Mouse (Mus musculus): ENCODE results near the gene Ccdc92b. TPM values are rescaled to one million over a fixed set of nuclear protein-coding genes. Genes with fewer than 3 reads are reported as not detected.
A peak's percentile ranks its signal among the peaks of the same experiment; 100 is the strongest.

The Ccdc92b gene
- polyA plus RNA-seq, 1 experiment from 2014 or later: 3.6 TPM

GRCm38 (mm10) chr11:74638791-74639411 is 19.5 kb downstream of the Ccdc92b start:
- Histone ChIP-seq H3K4me3 (replicated peaks) (peak overlapping the region; percentile 62), H3K36me3 (no peaks in the 10 kb centered on the region), H3K4me1 (peaks cover 26% of the 10 kb centered on the region), H3K27ac (replicated peaks) (peak overlapping the region; percentile 94), H3K9me3 (replicated peaks) (no peaks in the 10 kb centered on the region), H3K4me2 (peak overlapping the region; percentile 88), H3K9ac (replicated peaks) (peak overlapping the region; percentile 78), H3K27me3 (replicated peaks) (0 out of 2 replicates have a peak, but pooled peaks cover 3% of the 10 kb centered on the region)
- ATAC-seq (ENCODE audit: low FRiP score): peak; percentile 23
- WGBS: 11% methylated on average over 9 of the region's 9 CpGs

GRCm38 (mm10) chr11:74639628-74640027 is 20.2 kb downstream of the Ccdc92b start:
- Histone ChIP-seq H3K4me3 (replicated peaks) (no peak overlapping the region), H3K4me1 (peaks cover 26% of the 10 kb centered on the region), H3K27me3 (replicated peaks) (0 out of 2 replicates have a peak, but pooled peaks cover 3% of the 10 kb centered on the region), H3K9me3 (replicated peaks) (no peaks in the 10 kb centered on the region), H3K9ac (replicated peaks) (no peak overlapping the region), H3K27ac (replicated peaks) (no peak overlapping the region), H3K4me2 (no peak overlapping the region), H3K36me3 (no peaks in the 10 kb centered on the region)
- no peak for ATAC-seq (ENCODE audit: low FRiP score)
- WGBS: 71% methylated on average over 1 of the region's 1 CpGs

- H3K9me3 ChIP-seq (replicated peaks): no peaks in the 10 kb centered on the region
- no peaks in the 10 kb centered on the region for H3K36me3 ChIP-seq
- no peak overlapping the region for H3K4me3 ChIP-seq (replicated peaks)
- H3K4me1 ChIP-seq: peaks cover 41% of the 10 kb centered on the region
- no peak overlapping the region for H3K9ac ChIP-seq (replicated peaks)
- H3K4me2 ChIP-seq: no peak overlapping the region
- WGBS: 96% methylated on average over 1 of the region's 1 CpGs
- peak overlapping the region; percentile 82 for H3K27ac ChIP-seq (replicated peaks)
- no peaks in the 10 kb centered on the region for H3K27me3 ChIP-seq (replicated peaks)
- ATAC-seq (ENCODE audit: low FRiP score): no peak
Measured at GRCm38 (mm10) chr11:74647966-74648365, 28.6 kb downstream of the Ccdc92b start.

- Histone ChIP-seq H3K4me3 (replicated peaks) (peak overlapping the region; percentile 92), H3K36me3 (no peaks in the 10 kb centered on the region), H3K9me3 (replicated peaks) (no peaks in the 10 kb centered on the region), H3K27ac (replicated peaks) (peak overlapping the region; percentile 82), H3K4me2 (peak overlapping the region; percentile 90), H3K9ac (replicated peaks) (peak overlapping the region; percentile 83), H3K4me1 (peaks cover 48% of the 10 kb centered on the region), H3K27me3 (replicated peaks) (no peaks in the 10 kb centered on the region)
- no peak; the same call in 1 of the 2 replicates for ATAC-seq (ENCODE audit: low FRiP score)
- 0% methylated on average over 1 of the region's 1 CpGs for WGBS
Measured at GRCm38 (mm10) chr11:74648676-74649075, 29.3 kb downstream of the Ccdc92b start.

GRCm38 (mm10) chr11:74649095-74649646 is 29.8 kb downstream of the Ccdc92b start, which contains the start of gene Cluh:
TSS of gene Cluh (plus strand) at chr11:74649495.
- Histone ChIP-seq H3K4me1 (peaks cover 53% of the 10 kb centered on the region), H3K9me3 (replicated peaks) (no peaks in the 10 kb centered on the region), H3K4me2 (peak within 1 kb of the TSS; percentile 90), H3K9ac (replicated peaks) (peak within 1 kb of the TSS; percentile 83), H3K36me3 (no peaks in the 10 kb centered on the region), H3K27ac (replicated peaks) (peak within 1 kb of the TSS; percentile 82), H3K4me3 (replicated peaks) (peak within 1 kb of the TSS; percentile 92), H3K27me3 (replicated peaks) (no peaks in the 10 kb centered on the region)
- under 1% methylated on average over 55 of the region's 58 CpGs for WGBS
- ATAC-seq (ENCODE audit: low FRiP score): peak; percentile 91

- Histone ChIP-seq H3K4me2 (peak overlapping the region; percentile 90), H3K27me3 (replicated peaks) (no peaks in the 10 kb centered on the region), H3K9ac (replicated peaks) (peak overlapping the region; percentile 83), H3K9me3 (replicated peaks) (no peaks in the 10 kb centered on the region), H3K27ac (replicated peaks) (peak overlapping the region; percentile 82), H3K4me1 (peaks cover 56% of the 10 kb centered on the region), H3K36me3 (no peaks in the 10 kb centered on the region), H3K4me3 (replicated peaks) (peak overlapping the region; percentile 92)
- ATAC-seq (ENCODE audit: low FRiP score): peak; percentile 58
- 2% methylated on average over 47 of the region's 53 CpGs for WGBS
Measured at GRCm38 (mm10) chr11:74649647-74650551, 30.5 kb downstream of the Ccdc92b start.

- Histone ChIP-seq H3K27ac (replicated peaks) (no peak overlapping the region), H3K27me3 (replicated peaks) (no peaks in the 10 kb centered on the region), H3K4me3 (replicated peaks) (peak overlapping the region; percentile 92), H3K36me3 (no peaks in the 10 kb centered on the region), H3K9me3 (replicated peaks) (no peaks in the 10 kb centered on the region), H3K9ac (replicated peaks) (peak overlapping the region; percentile 83), H3K4me1 (peaks cover 58% of the 10 kb centered on the region), H3K4me2 (peak overlapping the region; percentile 90)
- no peak for ATAC-seq (ENCODE audit: low FRiP score)
- 67% methylated on average over 4 of the region's 4 CpGs for WGBS
Measured at GRCm38 (mm10) chr11:74650576-74651100, 31.2 kb downstream of the Ccdc92b start.

- Histone ChIP-seq H3K27ac (replicated peaks) (peak overlapping the region; percentile 66), H3K4me2 (peak overlapping the region; percentile 17), H3K9me3 (replicated peaks) (no peaks in the 10 kb centered on the region), H3K9ac (replicated peaks) (no peak overlapping the region), H3K4me3 (replicated peaks) (no peak overlapping the region), H3K27me3 (replicated peaks) (no peaks in the 10 kb centered on the region), H3K36me3 (peaks cover 12% of the 10 kb centered on the region), H3K4me1 (peaks cover 58% of the 10 kb centered on the region)
- 60% methylated on average over 4 of the region's 4 CpGs for WGBS
- no peak for ATAC-seq (ENCODE audit: low FRiP score)
Measured at GRCm38 (mm10) chr11:74652791-74653191, 33.4 kb downstream of the Ccdc92b start.

- Histone ChIP-seq H3K4me3 (replicated peaks) (no peak overlapping the region), H3K4me2 (0 out of 2 replicates have a peak overlapping the region, but pooled peaks have one; percentile 17), H3K27ac (replicated peaks) (peak overlapping the region; percentile 66), H3K9ac (replicated peaks) (0 out of 2 replicates have a peak overlapping the region, but pooled peaks have one; percentile 26), H3K9me3 (replicated peaks) (no peaks in the 10 kb centered on the region), H3K27me3 (replicated peaks) (no peaks in the 10 kb centered on the region), H3K4me1 (peaks cover 56% of the 10 kb centered on the region), H3K36me3 (peaks cover 18% of the 10 kb centered on the region)
- ATAC-seq (ENCODE audit: low FRiP score): no peak
- WGBS: 72% methylated on average over 6 of the region's 6 CpGs
Measured at GRCm38 (mm10) chr11:74653385-74653784, 34.0 kb downstream of the Ccdc92b start.

- ATAC-seq (ENCODE audit: low FRiP score): no peak
- H3K27ac ChIP-seq (replicated peaks): no peak overlapping the region
- H3K9ac ChIP-seq (replicated peaks): no peak overlapping the region
- peaks cover 44% of the 10 kb centered on the region for H3K36me3 ChIP-seq
- H3K4me1 ChIP-seq: peaks cover 38% of the 10 kb centered on the region
- WGBS: 87% methylated on average over 3 of the region's 3 CpGs
- no peaks in the 10 kb centered on the region for H3K9me3 ChIP-seq (replicated peaks)
- no peaks in the 10 kb centered on the region for H3K27me3 ChIP-seq (replicated peaks)
- H3K4me3 ChIP-seq (replicated peaks): no peak overlapping the region
- H3K4me2 ChIP-seq: no peak overlapping the region
Measured at GRCm38 (mm10) chr11:74655941-74656340, 36.5 kb downstream of the Ccdc92b start.

GRCm38 (mm10) chr11:74660336-74660735 is 40.9 kb downstream of the Ccdc92b start:
- H3K36me3 ChIP-seq: peaks cover 87% of the 10 kb centered on the region
- H3K27me3 ChIP-seq (replicated peaks): no peaks in the 10 kb centered on the region
- no peak for ATAC-seq (ENCODE audit: low FRiP score)
- H3K9me3 ChIP-seq (replicated peaks): no peaks in the 10 kb centered on the region
- H3K27ac ChIP-seq (replicated peaks): no peak overlapping the region
- H3K4me1 ChIP-seq: no peaks in the 10 kb centered on the region
- no peak overlapping the region for H3K9ac ChIP-seq (replicated peaks)
- no peak overlapping the region for H3K4me2 ChIP-seq
- WGBS: 98% methylated on average over 13 of the region's 13 CpGs
- no peak overlapping the region for H3K4me3 ChIP-seq (replicated peaks)

Measured in neural tube, embryonic 15.5 days (tissue).